ENCODE assay signal across 8 mouse cellular contexts in the genomic region with DNA sequence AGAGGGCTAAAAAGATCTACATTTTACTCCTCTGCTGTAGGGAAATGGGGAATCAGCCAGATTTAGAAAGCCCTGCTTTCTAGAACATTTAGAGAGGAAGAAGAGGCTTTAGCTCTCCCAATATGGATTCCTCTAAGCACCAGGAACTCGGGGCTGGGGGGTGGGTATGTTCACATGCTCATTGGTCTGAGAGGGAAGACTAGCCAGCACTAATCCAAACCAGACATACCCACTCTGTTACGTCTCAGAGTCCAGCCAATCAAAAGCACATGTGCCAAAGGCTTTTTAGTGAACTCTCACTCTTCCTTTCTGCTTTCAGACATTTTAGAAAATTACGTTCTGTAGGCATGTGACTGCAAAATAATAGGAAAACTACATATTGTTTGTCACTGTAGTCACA. TPM values are rescaled to one million over a fixed set of nuclear protein-coding genes. Genes with fewer than 3 reads are reported as not detected.
DNase-seq lines count a peak whose midpoint lies in the region; ATAC-seq and TF ChIP-seq lines count a peak whose summit lies in the region.

No protein-coding gene starts in this region.

- H3K27me3 ChIP-seq in erythroblast, embryonic 14.5 days (ENCODE audit: control insufficient read depth), result no peaks in the 10 kb centered on the region
- H3K27me3 ChIP-seq in C2C12 (ENCODE audit: control insufficient read depth, insufficient read depth, insufficient read length), result no peaks in the 10 kb centered on the region
- H3K27me3 ChIP-seq in forebrain, embryonic 11.5 days (ENCODE audit: control insufficient read depth, insufficient read depth, low read length), result no peaks in the 10 kb centered on the region
- H3K27me3 ChIP-seq in liver, embryonic 12.5 days (replicated peaks), result no peaks in the 10 kb centered on the region

- peaks cover 8% of the 10 kb centered on the region for H3K79me2 ChIP-seq in C2C12 (ENCODE audit: control insufficient read depth, insufficient read depth)

- peaks cover 4% of the 10 kb centered on the region; the same call in 1 of the 2 replicates for H3K36me3 ChIP-seq in erythroblast, embryonic 14.5 days (ENCODE audit: control insufficient read depth)
- H3K36me3 ChIP-seq in C2C12 (ENCODE audit: control insufficient read depth, insufficient read depth), result peaks cover 9% of the 10 kb centered on the region
- H3K36me3 ChIP-seq in forebrain, embryonic 11.5 days (ENCODE audit: control insufficient read depth, insufficient read depth, low read length), result no peaks in the 10 kb centered on the region
- H3K36me3 ChIP-seq in liver, embryonic 12.5 days, result peaks cover 18% of the 10 kb centered on the region

- H3K4me2 ChIP-seq in forebrain, embryonic 11.5 days (ENCODE audit: low read depth, low read length, severe bottlenecking), result peak overlapping the region; percentile 59
- peak overlapping the region; percentile 81 for H3K4me2 ChIP-seq in liver, embryonic 12.5 days

- peaks cover 27% of the 10 kb centered on the region for H3K4me1 ChIP-seq in erythroblast, embryonic 14.5 days (ENCODE audit: control insufficient read depth)
- H3K4me1 ChIP-seq in forebrain, embryonic 11.5 days (replicated peaks; ENCODE audit: control insufficient read depth, insufficient read depth, low read length), result no peaks in the 10 kb centered on the region
- H3K4me1 ChIP-seq in liver, embryonic 12.5 days, result peaks cover 15% of the 10 kb centered on the region; the same call in 1 of the 2 replicates

- peak overlapping the region; percentile 77 for H3K9ac ChIP-seq in forebrain, embryonic 11.5 days (ENCODE audit: low read length)
- H3K9ac ChIP-seq in liver, embryonic 12.5 days, result peak overlapping the region; percentile 78; the same call in 1 of the 2 replicates

- no peak for ATAC-seq in erythroblast, adult 5-6 weeks (replicated peaks; ENCODE audit: low FRiP score, poor library complexity, severe bottlenecking)
- ATAC-seq in forebrain, embryonic 11.5 days (replicated peaks; ENCODE audit: low FRiP score), result no peak
- no peak for ATAC-seq in liver, embryonic 12.5 days
- ATAC-seq in megakaryocyte progenitor cell, adult 5-6 weeks (replicated peaks; ENCODE audit: poor library complexity), result no peak

- H3ac ChIP-seq in C2C12 (ENCODE audit: control insufficient read depth, insufficient read length, low read depth), result no peak overlapping the region

- no peak for DNase-seq in forebrain, embryonic 11.5 days (ENCODE audit: low spot score)
- DNase-seq in gastrocnemius, adult 18-20 months (ENCODE audit: low spot score), result no peak
- no peak for DNase-seq in left cerebral cortex, adult 8-10 months (ENCODE audit: low spot score in 2 of 2)

- no peak for TF ChIP-seq CTCF in C2C12 (IDR thresholded peaks at IDR 0.05; ENCODE audit: control insufficient read depth, insufficient read depth, insufficient read length)

- 38% methylated on average over 3 of the region's 3 CpGs for WGBS in forebrain, embryonic 11.5 days
- WGBS in liver, embryonic 12.5 days (ENCODE audit: insufficient replicate concordance), result 41% methylated on average over 3 of the region's 3 CpGs

- peak overlapping the region; percentile 81 for H3K4me3 ChIP-seq in erythroblast, embryonic 14.5 days (replicated peaks)
- peak overlapping the region; percentile 45 for H3K4me3 ChIP-seq in C2C12 (ENCODE audit: insufficient read depth, poor library complexity, severe bottlenecking)
- H3K4me3 ChIP-seq in forebrain, embryonic 11.5 days (ENCODE audit: low read depth, low read length), result peak overlapping the region; percentile 61
- H3K4me3 ChIP-seq in liver, embryonic 12.5 days, result peak overlapping the region; percentile 70; the same call in 1 of the 2 replicates

- H3K79me3 ChIP-seq in C2C12 (ENCODE audit: low read depth), result peaks cover 2% of the 10 kb centered on the region

- H3K9me3 ChIP-seq in erythroblast, embryonic 14.5 days (ENCODE audit: control insufficient read depth, low read length), result peaks cover 5% of the 10 kb centered on the region
- no peaks in the 10 kb centered on the region for H3K9me3 ChIP-seq in forebrain, embryonic 11.5 days (ENCODE audit: control insufficient read depth, low read length)
- no peaks in the 10 kb centered on the region for H3K9me3 ChIP-seq in liver, embryonic 12.5 days (replicated peaks)

- H3K27ac ChIP-seq in forebrain, embryonic 11.5 days (ENCODE audit: low read depth, low read length), result no peak overlapping the region
- H3K27ac ChIP-seq in liver, embryonic 12.5 days, result peak overlapping the region; percentile 30; the same call in 1 of the 2 replicates

TF ChIP-seq in C2C12, 6 proteins besides CTCF, POLR2A, EP300 and RAD21:
- TF ChIP-seq CEBPB (IDR thresholded peaks at IDR 0.05; ENCODE audit: low read depth) (no peak), USF1 (IDR thresholded peaks at IDR 0.05; ENCODE audit: low read depth) (no peak), MYOG (IDR thresholded peaks at IDR 0.05; ENCODE audit: control insufficient read depth, extremely low read depth, insufficient read length) (no peak), MAX (IDR thresholded peaks at IDR 0.05) (no peak), MYOD1 (IDR thresholded peaks at IDR 0.05; ENCODE audit: control insufficient read depth, insufficient read length, low read depth) (no peak), FOSL1 (IDR thresholded peaks at IDR 0.05; ENCODE audit: insufficient read depth, low read length, poor library complexity, severe bottlenecking) (no peak)

RNA-seq across cellular contexts. Expression of gene Pgrmc1, which starts 1.6 kb away (rescaled TPM):
- 1.6 and 1.9 TPM in 2 replicates for polyA plus RNA-seq in erythroblast, embryonic 14.5 days (2012)
- 15.0 and 26.3 TPM in 2 replicates for total RNA-seq in erythroblast, adult 5-6 weeks (2015; ENCODE audit: low replicate concordance)
- 8.6 and 12.1 TPM in 2 replicates for total RNA-seq in erythroblast, adult 5-6 weeks (2017; ENCODE audit: low replicate concordance)
- 76.8 TPM for polyA plus RNA-seq in C2C12 (2012; fragmentation: generic; extraction: Trizol)
- polyA plus RNA-seq in forebrain, embryonic 11.5 days (2014; fragmentation: Nextera tagmentation; extraction: Ambion mirVana), result 382 and 393 TPM in 2 replicates
- polyA plus RNA-seq in liver, embryonic 12.5 days (2016; fragmentation: Nextera tagmentation; extraction: Ambion mirVana), result 97.7 and 100 TPM in 2 replicates
- total RNA-seq in megakaryocyte progenitor cell, adult 5-6 weeks (2015), result 59.4 and 69.0 TPM in 2 replicates
- 64.1 and 64.6 TPM in 2 replicates for total RNA-seq in megakaryocyte progenitor cell, adult 5-6 weeks (2017)
- 10 to 100 TPM in 1 of 2 experiments, 1 to 10 TPM in 1; 7.3 to 10.6 TPM for total RNA-seq in gastrocnemius, adult 18-20 months (2021)
- total RNA-seq in left cerebral cortex, adult 8-10 months (2022), result 100 to 1,000 TPM; 272 to 296 (median 284) TPM

RNA-seq across cellular contexts. Expression of gene Akap17b, which starts 45.5 kb away (rescaled TPM):
- polyA plus RNA-seq in erythroblast, embryonic 14.5 days (2012), result 0.07 TPM in 1 of 2 replicates, not detected in the other
- 0.19 TPM in 1 of 2 replicates, not detected in the other for total RNA-seq in erythroblast, adult 5-6 weeks (2015; ENCODE audit: low replicate concordance)
- 0.26 and 0.28 TPM in 2 replicates for total RNA-seq in erythroblast, adult 5-6 weeks (2017; ENCODE audit: low replicate concordance)
- 0.25 TPM for polyA plus RNA-seq in C2C12 (2012; fragmentation: generic; extraction: Trizol)
- 3.6 and 3.8 TPM in 2 replicates for polyA plus RNA-seq in forebrain, embryonic 11.5 days (2014; fragmentation: Nextera tagmentation; extraction: Ambion mirVana)
- 0.81 and 0.86 TPM in 2 replicates for polyA plus RNA-seq in liver, embryonic 12.5 days (2016; fragmentation: Nextera tagmentation; extraction: Ambion mirVana)
- total RNA-seq in megakaryocyte progenitor cell, adult 5-6 weeks (2015), result 1.9 and 2.3 TPM in 2 replicates
- 5.7 TPM in 2 replicates for total RNA-seq in megakaryocyte progenitor cell, adult 5-6 weeks (2017)
- total RNA-seq in gastrocnemius, adult 18-20 months (2021), result 1 to 10 TPM; 1.8 to 1.9 TPM
- total RNA-seq in left cerebral cortex, adult 8-10 months (2022), result 10 to 100 TPM; 11.7 to 13.4 (median 12.5) TPM
